Mouse (Mus musculus) heart, embryonic 15.5 days (tissue): ENCODE results near the gene Itga9. TPM values are rescaled to one million over a fixed set of nuclear protein-coding genes. Genes with fewer than 3 reads are reported as not detected.

Source experiments
- ATAC-seq: fragments of 200-750 bp; cut with Nextera tagmentation; replicated peaks from 2 replicates; pipeline ENCODE4 v1.8.0; 2017; ENCODE audit warnings: low read depth, moderate TSS enrichment; ENCODE audit not compliant: insufficient number of reproducible peaks, insufficient read depth, low FRiP score
- H3K27ac ChIP-seq: fragments of 300-500 bp; sonication (generic); 2 replicates; pipeline ENCODE4 v1.5.1; 2015; ENCODE audit warnings: mild to moderate bottlenecking, inconsistent platforms
- H3K27me3 ChIP-seq: fragments of 300-500 bp; sonication (generic); 2 replicates; pipeline ENCODE4 v1.6.1; 2015; ENCODE audit warnings: inconsistent platforms
- H3K36me3 ChIP-seq: fragments of 300-500 bp; sonication (generic); 2 replicates; pipeline ENCODE4 v1.6.1; 2015; ENCODE audit warnings: mild to moderate bottlenecking, inconsistent platforms
- H3K4me1 ChIP-seq: fragments of 300-500 bp; sonication (generic); replicated peaks from 2 replicates; pipeline ENCODE4 v1.6.1; 2015; ENCODE audit warnings: inconsistent platforms
- H3K4me2 ChIP-seq: fragments of 300-500 bp; sonication (generic); 2 replicates; pipeline ENCODE4 v1.6.1; 2015; ENCODE audit warnings: inconsistent platforms, mild to moderate bottlenecking, moderate library complexity
- H3K4me3 ChIP-seq: fragments of 300-500 bp; sonication (generic); 2 replicates; pipeline ENCODE4 v1.5.1; 2015; ENCODE audit warnings: mild to moderate bottlenecking, inconsistent platforms
- H3K9ac ChIP-seq: fragments of 300-500 bp; sonication (generic); 2 replicates; pipeline ENCODE4 v1.6.1; 2015; ENCODE audit warnings: mild to moderate bottlenecking, inconsistent platforms
- H3K9me3 ChIP-seq: fragments of 300-500 bp; sonication (generic); replicated peaks from 2 replicates; pipeline ENCODE4 v1.6.1; 2016; ENCODE audit warnings: inconsistent platforms
- WGBS: fragments of 180-500 bp; shearing (Covaris S2); methylation state at CpG from one replicate; pipeline ENCODE4 v1.1.7; 2015; ENCODE audit warnings: mixed read lengths; 5-methylcytosine and 5-hydroxymethylcytosine counted together
- polyA plus RNA-seq: library from polyadenylated mRNA; unstranded; fragments of >200 nt; fragmentation: Nextera tagmentation; extraction: Ambion mirVana; gene quantifications from 2 replicates; pipeline ENCODE4 v1.2.1, GENCODE M21; 2015

The Itga9 gene
- polyA plus RNA-seq, 1 experiment from 2014 or later, result 12.0 TPM

DNA sequence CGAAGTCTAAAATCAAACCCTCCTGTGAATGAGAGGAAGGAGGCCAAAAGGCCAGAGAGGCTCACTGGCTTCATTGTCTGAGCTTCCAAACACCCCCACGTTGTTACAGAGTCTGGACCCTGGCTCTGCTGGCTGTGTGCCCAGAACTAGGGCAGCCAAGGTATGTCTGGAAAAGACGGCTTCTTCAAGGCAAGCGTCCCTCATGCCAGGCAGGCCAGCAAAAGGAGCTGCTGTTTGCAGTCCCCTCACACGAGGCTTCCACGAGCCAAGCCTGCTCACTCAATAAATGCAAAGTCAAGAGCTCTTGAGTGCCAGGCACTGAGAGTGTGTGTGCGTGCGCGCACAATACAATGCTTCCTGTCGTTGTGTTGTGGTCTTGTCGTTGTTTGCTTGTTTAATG lies 224.6 kb downstream of the Itga9 start:
- Histone ChIP-seq H3K9me3 (no peaks in the 10 kb centered on the region), H3K4me2 (0 out of 2 replicates have a peak overlapping the region, but pooled peaks have one; percentile 3), H3K9ac (no peak overlapping the region), H3K27ac (peak overlapping the region; percentile 70), H3K36me3 (no peaks in the 10 kb centered on the region), H3K27me3 (no peaks in the 10 kb centered on the region), H3K4me1 (peaks cover 20% of the 10 kb centered on the region), H3K4me3 (no peak overlapping the region)
- ATAC-seq, result peak; percentile 75
- WGBS, result 24% methylated on average over 11 of the region's 11 CpGs

DNA sequence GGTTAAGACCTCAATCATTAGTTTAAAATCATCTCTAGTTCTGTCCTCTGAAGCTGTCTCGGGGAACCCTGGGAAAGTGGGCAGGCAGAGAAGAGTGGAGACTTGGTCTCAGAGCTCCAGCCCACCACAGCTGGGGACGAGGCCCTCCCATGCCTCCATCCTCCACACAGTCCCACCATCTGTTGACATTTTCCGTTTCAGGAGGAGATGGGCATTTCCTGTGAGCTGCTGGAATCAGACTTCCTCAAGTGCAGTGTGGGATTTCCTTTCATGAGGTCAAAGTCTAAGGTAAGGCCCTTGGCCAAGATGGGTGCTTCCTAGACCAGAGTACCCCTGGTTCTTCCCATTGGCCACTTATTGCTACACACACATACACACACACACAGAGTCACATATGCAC lies 226.0 kb downstream of the Itga9 start:
- peaks cover 20% of the 10 kb centered on the region for H3K4me1 ChIP-seq
- H3K27me3 ChIP-seq, result 0 out of 2 replicates have a peak, but pooled peaks cover 3% of the 10 kb centered on the region
- no peak for ATAC-seq
- no peaks in the 10 kb centered on the region for H3K9me3 ChIP-seq
- no peak overlapping the region for H3K4me2 ChIP-seq
- H3K4me3 ChIP-seq, result no peak overlapping the region
- 57% methylated on average over 3 of the region's 3 CpGs for WGBS
- H3K27ac ChIP-seq, result no peak overlapping the region
- no peak overlapping the region for H3K9ac ChIP-seq
- no peaks in the 10 kb centered on the region for H3K36me3 ChIP-seq

GRCm38 (mm10) chr9:118833413-118833812 lies 226.9 kb downstream of the Itga9 start:
- H3K27ac ChIP-seq, result no peak overlapping the region
- ATAC-seq, result no peak
- 73% methylated on average over 8 of the region's 8 CpGs for WGBS

GRCm38 (mm10) chr9:118838910-118839667 lies 232.6 kb downstream of the Itga9 start:
- H3K36me3 ChIP-seq, result no peaks in the 10 kb centered on the region; the same call in 1 of the 2 replicates

More at GRCm38 (mm10) chr9:118833413-118833812, 226.9 kb downstream of the Itga9 start:
- no peak overlapping the region for H3K9ac ChIP-seq
- no peak overlapping the region for H3K4me2 ChIP-seq
- no peaks in the 10 kb centered on the region for H3K9me3 ChIP-seq
- peaks cover 20% of the 10 kb centered on the region for H3K4me1 ChIP-seq
- 0 out of 2 replicates have a peak, but pooled peaks cover 3% of the 10 kb centered on the region for H3K27me3 ChIP-seq
- H3K4me3 ChIP-seq, result no peak overlapping the region
- no peaks in the 10 kb centered on the region for H3K36me3 ChIP-seq

GRCm38 (mm10) chr9:118841247-118841646 lies 234.8 kb downstream of the Itga9 start:
- Histone ChIP-seq H3K4me3 (no peak overlapping the region), H3K36me3 (no peaks in the 10 kb centered on the region; the same call in 1 of the 2 replicates), H3K4me1 (peaks cover 16% of the 10 kb centered on the region), H3K27ac (no peak overlapping the region), H3K27me3 (0 out of 2 replicates have a peak, but pooled peaks cover 11% of the 10 kb centered on the region), H3K4me2 (no peak overlapping the region), H3K9ac (no peak overlapping the region), H3K9me3 (no peaks in the 10 kb centered on the region)
- ATAC-seq, result no peak
- 71% methylated on average over 6 of the region's 6 CpGs for WGBS

More at GRCm38 (mm10) chr9:118838910-118839667, 232.6 kb downstream of the Itga9 start:
- 0 out of 2 replicates have a peak, but pooled peaks cover 11% of the 10 kb centered on the region for H3K27me3 ChIP-seq
- no peak overlapping the region for H3K4me2 ChIP-seq
- H3K9ac ChIP-seq, result no peak overlapping the region
- WGBS, result 26% methylated on average over 7 of the region's 7 CpGs
- no peak overlapping the region for H3K4me3 ChIP-seq
- H3K4me1 ChIP-seq, result peaks cover 16% of the 10 kb centered on the region
- H3K9me3 ChIP-seq, result no peaks in the 10 kb centered on the region
- no peak overlapping the region for H3K27ac ChIP-seq
- peak; percentile 20; the same call in 1 of the 2 replicates for ATAC-seq

DNA sequence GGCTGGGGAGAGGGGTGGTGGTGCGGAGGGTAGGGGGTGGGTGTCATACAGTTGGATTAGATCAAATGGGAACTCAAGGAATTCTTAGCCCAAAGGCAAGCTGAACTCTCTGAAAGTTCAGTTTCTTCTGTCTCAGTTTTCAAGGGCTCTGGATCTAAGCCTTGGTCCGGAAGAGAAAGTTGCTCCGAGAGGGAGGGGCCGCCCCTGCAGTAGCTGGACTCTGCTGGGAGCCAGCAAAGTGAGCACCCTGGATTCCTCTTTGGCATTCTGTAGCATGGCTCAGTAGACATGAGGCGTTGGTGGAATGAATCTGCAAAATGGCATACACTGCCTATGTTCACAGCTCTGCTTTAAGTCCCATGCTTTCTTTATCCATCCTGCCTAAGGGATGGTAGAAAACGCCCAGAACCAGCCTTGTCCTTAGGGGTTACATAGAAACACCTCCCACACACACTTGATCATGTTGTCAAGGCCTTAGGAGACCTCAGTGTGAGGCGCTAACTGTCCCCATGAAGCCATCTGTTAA lies 235.5 kb downstream of the Itga9 start:
- peaks cover 16% of the 10 kb centered on the region for H3K4me1 ChIP-seq
- H3K4me3 ChIP-seq, result no peak overlapping the region
- no peak overlapping the region for H3K27ac ChIP-seq
- 75% methylated on average over 7 of the region's 7 CpGs for WGBS
- no peak overlapping the region for H3K9ac ChIP-seq
- no peaks in the 10 kb centered on the region; the same call in 1 of the 2 replicates for H3K36me3 ChIP-seq
- H3K27me3 ChIP-seq, result 0 out of 2 replicates have a peak, but pooled peaks cover 10% of the 10 kb centered on the region
- H3K4me2 ChIP-seq, result no peak overlapping the region
- no peak for ATAC-seq
- no peaks in the 10 kb centered on the region for H3K9me3 ChIP-seq

- H3K27me3 ChIP-seq, result 0 out of 2 replicates have a peak, but pooled peaks cover 8% of the 10 kb centered on the region
- H3K36me3 ChIP-seq, result peaks cover 8% of the 10 kb centered on the region
Observed at GRCm38 (mm10) chr9:118843711-118844110, 237.2 kb downstream of the Itga9 start.

GRCm38 (mm10) chr9:118845003-118845402 lies 238.5 kb downstream of the Itga9 start:
- Histone ChIP-seq H3K36me3 (peaks cover 8% of the 10 kb centered on the region), H3K4me2 (no peak overlapping the region), H3K4me1 (peaks cover 8% of the 10 kb centered on the region; the same call in 1 of the 2 replicates), H3K9ac (no peak overlapping the region), H3K9me3 (no peaks in the 10 kb centered on the region), H3K27me3 (0 out of 2 replicates have a peak, but pooled peaks cover 8% of the 10 kb centered on the region), H3K27ac (no peak overlapping the region), H3K4me3 (no peak overlapping the region)
- no peak for ATAC-seq
- WGBS, result 70% methylated on average over 5 of the region's 5 CpGs

More at GRCm38 (mm10) chr9:118843711-118844110, 237.2 kb downstream of the Itga9 start:
- Histone ChIP-seq H3K9ac (no peak overlapping the region), H3K9me3 (no peaks in the 10 kb centered on the region), H3K4me1 (peaks cover 15% of the 10 kb centered on the region), H3K4me2 (no peak overlapping the region), H3K4me3 (no peak overlapping the region), H3K27ac (no peak overlapping the region)
- no peak for ATAC-seq
- 83% methylated on average over 5 of the region's 5 CpGs for WGBS

GRCm38 (mm10) chr9:118846766-118847165 lies 240.3 kb downstream of the Itga9 start:
- Histone ChIP-seq H3K27me3 (no peaks in the 10 kb centered on the region), H3K9ac (no peak overlapping the region), H3K4me3 (no peak overlapping the region), H3K4me1 (no peaks in the 10 kb centered on the region), H3K27ac (no peak overlapping the region), H3K4me2 (no peak overlapping the region), H3K9me3 (no peaks in the 10 kb centered on the region), H3K36me3 (peaks cover 8% of the 10 kb centered on the region)
- WGBS, result 74% methylated on average over 3 of the region's 3 CpGs
- no peak for ATAC-seq

DNA sequence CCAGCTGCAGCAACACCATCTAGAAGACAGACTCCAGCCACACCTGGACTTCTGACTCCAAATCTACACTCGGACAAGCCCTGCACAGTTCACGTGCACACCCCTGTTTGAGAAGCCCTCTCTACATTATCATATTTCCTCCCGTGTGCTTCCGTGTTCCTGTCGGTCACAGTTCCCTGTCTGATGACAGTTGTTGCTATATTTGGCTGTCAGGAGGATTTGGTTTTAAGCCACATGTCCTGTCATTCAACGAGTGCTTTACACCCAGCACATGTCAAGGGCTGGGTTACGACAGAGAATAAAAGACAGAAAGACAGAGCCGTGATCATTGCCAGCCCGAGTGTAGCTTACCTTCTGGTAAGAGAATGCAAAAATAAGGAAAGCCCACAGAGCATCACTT lies 250.2 kb downstream of the Itga9 start:
- Histone ChIP-seq H3K4me1 (peaks cover 39% of the 10 kb centered on the region), H3K4me3 (no peak overlapping the region), H3K4me2 (peak overlapping the region; percentile 32), H3K27me3 (no peaks in the 10 kb centered on the region), H3K27ac (peak overlapping the region; percentile 45), H3K9ac (no peak overlapping the region), H3K9me3 (no peaks in the 10 kb centered on the region), H3K36me3 (no peaks in the 10 kb centered on the region)
- peak; percentile 78 for ATAC-seq
- 22% methylated on average over 9 of the region's 9 CpGs for WGBS

- no peaks in the 10 kb centered on the region for H3K36me3 ChIP-seq
- no peak overlapping the region for H3K4me2 ChIP-seq
- no peak overlapping the region for H3K4me3 ChIP-seq
- peaks cover 45% of the 10 kb centered on the region for H3K4me1 ChIP-seq
- H3K9me3 ChIP-seq, result no peaks in the 10 kb centered on the region
- 43% methylated on average over 12 of the region's 12 CpGs for WGBS
- ATAC-seq, result no peak
- H3K9ac ChIP-seq, result no peak overlapping the region
- H3K27me3 ChIP-seq, result no peaks in the 10 kb centered on the region
- no peak overlapping the region for H3K27ac ChIP-seq
Observed at GRCm38 (mm10) chr9:118860613-118861141, 254.2 kb downstream of the Itga9 start.
